Mouse (Mus musculus) forebrain, embryonic 14.5 days (tissue): ENCODE data around the gene Hic2. TPM values are rescaled to one million over a fixed set of nuclear protein-coding genes. Genes with fewer than 3 reads are reported as not detected.

Experiments used
- ATAC-seq: fragments of 200-750 bp; cut with Nextera tagmentation; 2 replicates; pipeline ENCODE4 v1.8.0; 2017; ENCODE audit warnings: mild to moderate bottlenecking, moderate library complexity
- DNase-seq: peaks from one replicate; pipeline ENCODE4 v3.0.0-alpha.2; 2015; ENCODE audit warnings: low spot score
- H3K27ac ChIP-seq: fragments of 300-500 bp; sonication (generic); 2 replicates; pipeline ENCODE4 v1.5.1; 2014; ENCODE audit warnings: low read depth, mild to moderate bottlenecking, control low read depth, low read length, moderate library complexity
- H3K27me3 ChIP-seq: fragments of 300-500 bp; sonication (generic); replicated peaks from 2 replicates; pipeline ENCODE4 v1.6.1; 2014; ENCODE audit warnings: low read length, control low read depth, mixed read lengths; ENCODE audit not compliant: control insufficient read depth, insufficient read depth
- H3K36me3 ChIP-seq: fragments of 300-500 bp; sonication (generic); 2 replicates; pipeline ENCODE4 v1.6.1; 2014; ENCODE audit warnings: low read length, control low read depth; ENCODE audit not compliant: control insufficient read depth, insufficient read depth
- H3K4me1 ChIP-seq: fragments of 300-500 bp; sonication (generic); 2 replicates; pipeline ENCODE4 v1.6.1; 2014; ENCODE audit warnings: antibody characterized with exemption, low read length, control low read depth; ENCODE audit not compliant: control insufficient read depth, insufficient read depth
- H3K4me2 ChIP-seq: fragments of 300-500 bp; sonication (generic); 2 replicates; pipeline ENCODE4 v1.6.1; 2014; ENCODE audit warnings: mild to moderate bottlenecking, control low read depth, low read length
- H3K4me3 ChIP-seq: fragments of 300-500 bp; sonication (generic); 2 replicates; pipeline ENCODE4 v1.5.1; 2014; ENCODE audit warnings: low read depth, low read length, control low read depth
- H3K9ac ChIP-seq: fragments of 300-500 bp; sonication (generic); 2 replicates; pipeline ENCODE4 v1.6.1; 2014; ENCODE audit warnings: mild to moderate bottlenecking, low read length, control low read depth, moderate library complexity
- H3K9me3 ChIP-seq: fragments of 300-500 bp; sonication (generic); replicated peaks from 2 replicates; pipeline ENCODE4 v1.6.1; 2016; ENCODE audit warnings: low read length, control low read depth, mixed read lengths; ENCODE audit not compliant: control insufficient read depth
- WGBS: fragments of 180-500 bp; shearing (Covaris S2); extraction: QIAGEN DNeasy Blood & Tissue Kit; methylation state at CpG from one replicate; pipeline ENCODE4 v1.1.7; 2014; 5-methylcytosine and 5-hydroxymethylcytosine counted together
- polyA plus RNA-seq: library from polyadenylated mRNA; unstranded; fragments of >200 nt; fragmentation: Nextera tagmentation; extraction: Ambion mirVana; gene quantifications from 2 replicates; pipeline ENCODE4 v1.2.1, GENCODE M21; 2014

Hic2 gene
- polyA plus RNA-seq, 1 experiment from 2014 or later: 2.9 TPM

DNA sequence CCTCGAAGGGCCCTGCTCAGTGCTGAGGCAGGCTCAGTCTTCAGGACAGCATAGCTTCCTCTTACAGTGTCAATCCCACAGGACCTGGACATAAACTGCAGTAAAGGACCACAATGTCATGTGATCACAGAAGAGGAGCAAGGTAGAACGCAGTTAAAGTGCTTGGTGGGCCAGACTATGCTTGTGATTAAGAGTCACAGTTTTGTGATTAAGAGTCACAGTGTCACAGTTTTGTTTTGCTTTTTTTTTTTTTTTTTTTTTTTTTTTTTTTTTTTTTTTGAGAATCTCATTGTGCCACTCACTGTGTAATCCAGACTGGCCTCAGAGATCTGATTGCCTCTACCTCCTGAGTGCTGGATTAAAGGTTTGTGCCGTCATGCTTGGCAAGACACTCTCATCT is 32.7 kb downstream of the Hic2 start:
- Histone ChIP-seq H3K4me2 (no peak overlapping the region), H3K4me1 (no peaks in the 10 kb centered on the region), H3K9me3 (peaks cover 4% of the 10 kb centered on the region), H3K4me3 (no peak overlapping the region), H3K27me3 (no peaks in the 10 kb centered on the region), H3K36me3 (peaks cover 12% of the 10 kb centered on the region; the same call in 1 of the 2 replicates), H3K27ac (no peak overlapping the region), H3K9ac (no peak overlapping the region)
- DNase-seq (no peak), ATAC-seq (no peak)
- WGBS: 71% methylated on average over 3 of the region's 3 CpGs

DNA sequence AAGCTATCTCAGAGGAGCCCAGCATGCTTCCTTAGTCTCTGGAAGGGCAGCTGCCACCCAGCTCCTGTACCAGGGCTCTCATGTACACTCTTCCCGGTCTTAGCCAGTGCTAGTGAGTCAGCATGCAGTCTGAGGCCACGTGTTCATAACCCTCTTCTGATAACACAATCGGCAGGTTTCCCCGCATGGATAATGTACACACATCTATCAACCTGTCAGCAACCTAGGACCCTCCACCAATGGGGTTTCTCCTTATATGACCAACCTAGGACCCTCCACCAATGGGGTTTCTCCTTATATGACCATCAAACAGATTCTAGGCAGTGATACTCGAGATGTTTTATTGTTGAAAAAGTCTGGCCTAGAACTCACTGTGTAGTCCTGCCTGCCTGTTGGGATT is 34.6 kb downstream of the Hic2 start:
- no peaks in the 10 kb centered on the region for H3K4me1 ChIP-seq
- no peak overlapping the region for H3K9ac ChIP-seq
- no peaks in the 10 kb centered on the region for H3K36me3 ChIP-seq
- DNase-seq: no peak
- 80% methylated on average over 5 of the region's 5 CpGs for WGBS
- H3K9me3 ChIP-seq: peaks cover 4% of the 10 kb centered on the region
- no peak overlapping the region for H3K27ac ChIP-seq
- no peak overlapping the region for H3K4me3 ChIP-seq
- no peaks in the 10 kb centered on the region for H3K27me3 ChIP-seq
- no peak for ATAC-seq
- no peak overlapping the region for H3K4me2 ChIP-seq

DNA sequence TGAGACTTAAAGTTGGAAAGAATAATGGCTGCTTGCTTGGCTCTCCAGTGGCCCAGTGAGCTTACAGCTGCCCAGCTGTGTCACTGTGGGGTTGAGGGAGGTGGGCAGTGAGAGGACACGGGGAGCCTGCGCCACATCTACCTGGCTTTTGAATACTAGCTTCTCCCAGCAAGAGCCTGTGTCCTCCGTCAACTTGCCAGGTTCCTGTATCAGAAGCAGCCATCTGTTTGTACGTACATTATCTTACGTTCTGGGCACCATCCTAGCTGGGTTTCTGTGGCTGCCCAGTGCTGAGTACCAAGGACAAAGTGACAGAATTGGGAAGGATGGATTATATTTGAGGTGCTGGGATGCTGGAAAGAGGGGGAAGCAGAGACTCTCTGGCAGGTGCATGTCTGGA is 36.5 kb downstream of the Hic2 start:
- WGBS: 91% methylated on average over 5 of the region's 5 CpGs
- Histone ChIP-seq H3K9ac (no peak overlapping the region), H3K9me3 (peaks cover 4% of the 10 kb centered on the region), H3K27me3 (no peaks in the 10 kb centered on the region), H3K36me3 (no peaks in the 10 kb centered on the region), H3K27ac (no peak overlapping the region), H3K4me1 (no peaks in the 10 kb centered on the region), H3K4me2 (no peak overlapping the region), H3K4me3 (no peak overlapping the region)
- DNase-seq (no peak), ATAC-seq (no peak)

DNA sequence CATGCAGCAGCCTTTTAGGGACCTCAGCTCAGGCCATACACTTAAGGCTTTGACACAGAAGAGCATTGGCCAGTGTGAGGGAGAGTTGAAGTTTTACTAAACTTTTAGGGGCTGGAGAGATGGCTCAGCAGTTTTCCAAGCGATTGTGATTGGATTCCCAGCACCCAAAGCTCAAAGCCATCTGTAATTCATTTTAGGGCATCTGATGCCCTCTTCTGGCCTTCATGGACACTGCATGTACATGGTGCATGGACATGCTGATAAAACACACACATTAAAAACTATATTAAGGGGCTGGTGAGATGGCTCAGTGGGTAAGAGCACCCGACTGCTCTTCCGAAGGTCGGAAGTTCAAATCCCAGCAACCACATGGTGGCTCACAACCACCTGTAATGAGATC is 37.8 kb downstream of the Hic2 start:
- Histone ChIP-seq H3K27me3 (no peaks in the 10 kb centered on the region), H3K27ac (no peak overlapping the region), H3K4me3 (no peak overlapping the region), H3K9ac (no peak overlapping the region), H3K36me3 (no peaks in the 10 kb centered on the region), H3K4me2 (no peak overlapping the region), H3K4me1 (no peaks in the 10 kb centered on the region), H3K9me3 (peaks cover 4% of the 10 kb centered on the region)
- WGBS: 69% methylated on average over 4 of the region's 4 CpGs
- ATAC-seq: no peak
- DNase-seq: no peak

DNA sequence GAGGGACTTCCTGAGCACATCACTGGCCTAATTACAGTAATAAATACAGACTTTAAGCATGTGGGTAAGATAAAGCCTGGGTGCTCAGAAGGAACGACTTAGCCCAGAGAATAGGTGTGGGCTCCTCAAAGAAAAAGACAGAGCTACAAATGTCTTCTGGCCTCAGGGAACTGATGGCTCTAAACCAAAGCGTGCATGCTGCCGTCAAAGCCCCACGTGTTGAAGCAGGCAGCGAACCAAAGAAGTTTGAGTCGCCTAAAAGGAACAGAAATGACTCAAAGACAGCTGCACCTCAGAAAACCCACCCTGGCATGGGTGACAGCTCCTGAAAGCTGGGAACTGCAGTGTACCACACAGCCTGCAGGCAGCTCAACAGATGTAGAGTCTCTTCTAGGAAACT is 38.5 kb downstream of the Hic2 start:
- H3K9me3 ChIP-seq: peaks cover 4% of the 10 kb centered on the region
- H3K4me1 ChIP-seq: peaks cover 6% of the 10 kb centered on the region
- no peak overlapping the region for H3K9ac ChIP-seq
- WGBS: 77% methylated on average over 6 of the region's 6 CpGs
- H3K4me2 ChIP-seq: no peak overlapping the region
- ATAC-seq: no peak
- peaks cover 4% of the 10 kb centered on the region for H3K27me3 ChIP-seq
- no peak overlapping the region for H3K4me3 ChIP-seq
- H3K27ac ChIP-seq: no peak overlapping the region
- no peak for DNase-seq
- H3K36me3 ChIP-seq: no peaks in the 10 kb centered on the region

DNA sequence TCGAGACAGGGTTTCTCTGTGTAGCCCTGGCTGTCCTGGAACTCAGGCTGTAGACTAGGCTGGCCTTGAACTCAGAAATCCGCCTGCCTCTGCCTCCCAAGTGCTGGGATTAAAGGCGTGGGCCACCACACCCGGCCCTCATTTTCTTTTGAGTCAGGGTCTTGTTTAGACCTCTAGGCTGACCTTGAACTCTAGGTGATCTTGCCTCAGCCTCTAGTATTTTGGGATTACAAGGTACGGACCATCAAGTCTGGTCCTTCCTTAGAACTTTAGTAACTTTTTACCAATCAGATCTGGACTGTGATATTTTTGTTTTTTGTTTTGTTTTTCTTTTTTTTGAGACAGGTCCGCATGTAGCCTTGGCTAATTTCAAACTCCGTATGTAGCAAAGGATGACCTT is 42.3 kb downstream of the Hic2 start, which contains the start of gene Tmem191c:
TSS of gene Tmem191c (plus strand) at position 357 of the 400 bp plus-strand sequence.
- DNase-seq (no peak), ATAC-seq (0 out of 2 replicates have a peak, but pooled peaks have one; percentile 0)
- Histone ChIP-seq H3K36me3 (peaks cover 12% of the 10 kb centered on the region), H3K9ac (peak within 1 kb of the TSS; percentile 66), H3K27ac (peak within 1 kb of the TSS; percentile 68), H3K4me1 (peaks cover 18% of the 10 kb centered on the region), H3K4me3 (peak within 1 kb of the TSS; percentile 46), H3K27me3 (peaks cover 27% of the 10 kb centered on the region), H3K4me2 (peak within 1 kb of the TSS; percentile 92), H3K9me3 (peaks cover 3% of the 10 kb centered on the region)
- WGBS: 56% methylated on average over 7 of the region's 7 CpGs

DNA sequence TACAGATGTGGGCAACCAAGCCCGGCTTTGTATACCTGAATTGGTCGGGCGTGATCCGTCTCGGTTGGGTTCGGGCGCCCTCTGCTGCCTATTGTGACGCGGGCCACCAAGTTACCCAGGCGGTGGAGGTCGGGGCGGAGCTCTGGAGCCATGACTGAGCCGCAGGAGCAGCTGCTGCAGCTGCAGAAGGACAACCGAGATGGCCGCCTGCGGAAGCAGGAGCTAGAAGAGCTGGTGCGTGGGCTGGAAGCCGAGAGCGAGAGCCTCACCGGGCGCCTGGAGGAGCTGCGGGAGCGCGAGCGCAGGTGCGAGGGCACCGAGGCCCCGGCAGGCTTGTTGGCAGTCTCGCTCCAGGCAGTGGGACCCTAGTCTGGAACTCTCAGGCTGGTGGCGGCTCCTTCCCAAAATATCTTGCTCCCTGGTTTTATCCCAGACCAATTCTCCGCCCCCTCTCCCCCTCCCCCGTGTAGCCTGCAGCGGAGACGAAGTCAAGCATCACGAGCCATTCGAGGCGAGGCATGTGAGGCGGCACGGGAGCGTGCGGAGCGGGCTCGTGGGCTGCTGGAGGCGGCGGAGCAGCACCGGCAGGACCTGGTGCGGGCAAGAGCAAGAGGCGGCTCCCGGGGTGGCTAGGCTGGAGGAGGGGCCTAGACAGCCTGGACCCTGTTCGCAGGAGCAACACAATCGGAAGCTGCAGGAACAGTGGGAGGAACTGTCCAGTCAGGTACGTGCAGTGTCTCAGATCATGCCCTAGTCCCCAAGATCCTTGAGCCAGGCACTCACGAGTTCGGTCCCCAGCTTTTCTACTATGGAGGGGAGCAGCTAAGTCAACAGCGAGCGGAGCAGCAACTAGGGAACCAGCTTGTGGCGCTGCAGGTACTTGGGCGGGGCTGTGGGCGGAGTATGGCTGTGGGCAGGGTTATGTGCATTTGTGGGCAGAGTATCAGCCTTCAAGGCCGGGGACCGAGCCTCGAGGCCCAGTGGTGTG is 43.1 kb downstream of the Hic2 start:
- peak overlapping the region; percentile 46 for H3K4me3 ChIP-seq
- peak overlapping the region; percentile 92 for H3K4me2 ChIP-seq
- peaks cover 27% of the 10 kb centered on the region for H3K27me3 ChIP-seq
- ATAC-seq: peak; percentile 91
- peaks cover 18% of the 10 kb centered on the region for H3K4me1 ChIP-seq
- peaks cover 19% of the 10 kb centered on the region for H3K36me3 ChIP-seq
- DNase-seq: peak; percentile 94
- WGBS: under 1% methylated on average over 61 of the region's 62 CpGs
- peak overlapping the region; percentile 66 for H3K9ac ChIP-seq
- no peaks in the 10 kb centered on the region for H3K9me3 ChIP-seq
- peak overlapping the region; percentile 68 for H3K27ac ChIP-seq

DNA sequence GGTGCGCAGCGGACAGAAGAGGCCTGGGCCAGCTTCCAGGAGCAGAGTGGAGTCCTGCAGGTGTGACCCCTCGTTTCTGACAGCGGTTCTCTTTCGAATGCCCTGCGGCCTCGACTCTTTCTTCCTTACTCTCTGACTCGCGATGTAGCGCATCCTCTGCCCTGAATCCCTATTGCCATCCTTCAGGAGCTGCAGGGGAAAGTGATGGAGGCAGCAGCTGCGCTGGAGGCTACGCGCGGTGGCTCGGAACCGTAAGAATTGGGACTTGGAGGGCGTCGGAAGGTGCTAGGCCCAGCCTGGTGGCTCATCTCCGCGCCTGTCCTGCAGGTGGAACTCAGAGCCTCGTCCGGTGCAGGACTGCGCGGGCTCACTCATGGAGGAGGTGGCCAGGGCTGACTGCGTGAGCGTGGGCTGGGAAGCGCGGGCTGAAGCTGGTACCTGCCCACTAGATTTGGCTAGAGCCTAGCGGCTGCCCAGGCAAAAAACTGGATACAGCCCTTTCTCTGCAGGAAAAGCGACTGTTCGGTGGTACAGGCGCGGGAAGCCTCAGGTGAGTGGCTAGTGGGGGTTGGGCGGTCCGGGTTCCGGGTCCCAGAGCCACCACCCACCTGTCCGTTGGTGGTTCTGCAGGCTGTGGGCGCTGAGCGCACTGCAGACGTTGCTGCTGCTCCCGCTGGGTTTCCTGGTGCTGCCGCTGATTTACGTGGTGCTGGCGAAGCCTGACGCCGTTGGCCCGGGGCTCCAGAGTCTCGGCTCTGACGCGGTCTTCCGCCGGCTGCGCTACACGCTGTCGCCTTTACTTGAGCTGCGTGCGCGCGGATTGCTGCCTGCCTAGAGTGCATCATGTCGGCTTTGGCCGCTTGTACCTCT is 44.2 kb downstream of the Hic2 start:
- H3K4me1 ChIP-seq: peaks cover 18% of the 10 kb centered on the region
- DNase-seq (peak; percentile 63), ATAC-seq (peak; percentile 40; the same call in 1 of the 2 replicates)
- WGBS: 4% methylated on average over 59 of the region's 61 CpGs
- H3K4me3 ChIP-seq: peak overlapping the region; percentile 46
- H3K36me3 ChIP-seq: peaks cover 30% of the 10 kb centered on the region
- peak overlapping the region; percentile 66 for H3K9ac ChIP-seq
- H3K27me3 ChIP-seq: peaks cover 27% of the 10 kb centered on the region
- peak overlapping the region; percentile 92 for H3K4me2 ChIP-seq
- H3K9me3 ChIP-seq: no peaks in the 10 kb centered on the region
- no peak overlapping the region for H3K27ac ChIP-seq
